Mouse (Mus musculus): ENCODE data around the gene Hivep1. TPM values are rescaled to one million over a fixed set of nuclear protein-coding genes. Genes with fewer than 3 reads are reported as not detected.

Hivep1 gene
- polyA plus RNA-seq, 1 experiment from 2014 or later = 4.1 TPM

- 70% methylated on average over 5 of the region's 5 CpGs for WGBS
- Histone ChIP-seq H3K27ac (ENCODE audit: low read length) (no peak overlapping the region), H3K9ac (ENCODE audit: low read length) (no peak overlapping the region), H3K4me1 (ENCODE audit: control insufficient read depth, insufficient read depth, low read length) (peaks cover 20% of the 10 kb centered on the region), H3K36me3 (ENCODE audit: control insufficient read depth, insufficient read depth) (no peaks in the 10 kb centered on the region), H3K4me2 (ENCODE audit: low read depth, low read length) (no peak overlapping the region), H3K9me3 (replicated peaks; ENCODE audit: control insufficient read depth, low read length) (no peaks in the 10 kb centered on the region), H3K27me3 (ENCODE audit: control insufficient read depth, insufficient read depth, low read length) (no peaks in the 10 kb centered on the region), H3K4me3 (ENCODE audit: low read length) (no peak overlapping the region)
- ATAC-seq (replicated peaks; ENCODE audit: extremely low read depth, insufficient read depth, low FRiP score) = no peak
Measured at GRCm38 (mm10) chr13:42090751-42091150, 38.9 kb downstream of the Hivep1 start.

- Histone ChIP-seq H3K27ac (ENCODE audit: low read length) (peak overlapping the region; percentile 17), H3K27me3 (ENCODE audit: control insufficient read depth, insufficient read depth, low read length) (no peaks in the 10 kb centered on the region), H3K9me3 (replicated peaks; ENCODE audit: control insufficient read depth, low read length) (no peaks in the 10 kb centered on the region), H3K9ac (ENCODE audit: low read length) (no peak overlapping the region), H3K36me3 (ENCODE audit: control insufficient read depth, insufficient read depth) (no peaks in the 10 kb centered on the region), H3K4me2 (ENCODE audit: low read depth, low read length) (no peak overlapping the region), H3K4me3 (ENCODE audit: low read length) (no peak overlapping the region), H3K4me1 (ENCODE audit: control insufficient read depth, insufficient read depth, low read length) (peaks cover 31% of the 10 kb centered on the region)
- no peak; the same call in 1 of the 2 replicates for ATAC-seq (replicated peaks; ENCODE audit: extremely low read depth, insufficient read depth, low FRiP score)
- WGBS = 47% methylated on average over 8 of the region's 8 CpGs
Measured at GRCm38 (mm10) chr13:42092392-42093139, 40.7 kb downstream of the Hivep1 start.

- Histone ChIP-seq H3K9me3 (replicated peaks; ENCODE audit: control insufficient read depth, low read length) (peaks cover 3% of the 10 kb centered on the region; the same call in 1 of the 2 replicates), H3K36me3 (ENCODE audit: control insufficient read depth, insufficient read depth) (no peaks in the 10 kb centered on the region), H3K27me3 (ENCODE audit: control insufficient read depth, insufficient read depth, low read length) (no peaks in the 10 kb centered on the region), H3K9ac (ENCODE audit: low read length) (no peak overlapping the region), H3K27ac (ENCODE audit: low read length) (no peak overlapping the region), H3K4me1 (ENCODE audit: control insufficient read depth, insufficient read depth, low read length) (peaks cover 31% of the 10 kb centered on the region), H3K4me2 (ENCODE audit: low read depth, low read length) (no peak overlapping the region), H3K4me3 (ENCODE audit: low read length) (no peak overlapping the region)
- ATAC-seq (replicated peaks; ENCODE audit: extremely low read depth, insufficient read depth, low FRiP score) = no peak
- 62% methylated on average over 12 of the region's 12 CpGs for WGBS
Measured at GRCm38 (mm10) chr13:42093268-42094042, 41.6 kb downstream of the Hivep1 start.

GRCm38 (mm10) chr13:42095826-42096515 is 44.1 kb downstream of the Hivep1 start:
- Histone ChIP-seq H3K9me3 (replicated peaks; ENCODE audit: control insufficient read depth, low read length) (peaks cover 5% of the 10 kb centered on the region; the same call in 1 of the 2 replicates), H3K4me2 (ENCODE audit: low read depth, low read length) (peak overlapping the region; percentile 45), H3K4me1 (ENCODE audit: control insufficient read depth, insufficient read depth, low read length) (peaks cover 32% of the 10 kb centered on the region), H3K27ac (ENCODE audit: low read length) (peak overlapping the region; percentile 74), H3K9ac (ENCODE audit: low read length) (peak overlapping the region; percentile 58), H3K36me3 (ENCODE audit: control insufficient read depth, insufficient read depth) (no peaks in the 10 kb centered on the region), H3K27me3 (ENCODE audit: control insufficient read depth, insufficient read depth, low read length) (no peaks in the 10 kb centered on the region), H3K4me3 (ENCODE audit: low read length) (no peak overlapping the region)
- peak; percentile 80 for ATAC-seq (replicated peaks; ENCODE audit: extremely low read depth, insufficient read depth, low FRiP score)
- 43% methylated on average over 10 of the region's 10 CpGs for WGBS

GRCm38 (mm10) chr13:42097109-42097508 is 45.3 kb downstream of the Hivep1 start:
- no peak overlapping the region for H3K27ac ChIP-seq (ENCODE audit: low read length)
- ATAC-seq (replicated peaks; ENCODE audit: extremely low read depth, insufficient read depth, low FRiP score) = no peak

GRCm38 (mm10) chr13:42098522-42098921 is 46.7 kb downstream of the Hivep1 start:
- Histone ChIP-seq H3K9me3 (replicated peaks; ENCODE audit: control insufficient read depth, low read length) (peaks cover 5% of the 10 kb centered on the region; the same call in 1 of the 2 replicates), H3K4me3 (ENCODE audit: low read length) (no peak overlapping the region), H3K27me3 (ENCODE audit: control insufficient read depth, insufficient read depth, low read length) (no peaks in the 10 kb centered on the region), H3K4me2 (ENCODE audit: low read depth, low read length) (no peak overlapping the region), H3K9ac (ENCODE audit: low read length) (no peak overlapping the region), H3K4me1 (ENCODE audit: control insufficient read depth, insufficient read depth, low read length) (peaks cover 43% of the 10 kb centered on the region), H3K27ac (ENCODE audit: low read length) (no peak overlapping the region), H3K36me3 (ENCODE audit: control insufficient read depth, insufficient read depth) (no peaks in the 10 kb centered on the region)
- 96% methylated on average over 1 of the region's 1 CpGs for WGBS
- ATAC-seq (replicated peaks; ENCODE audit: extremely low read depth, insufficient read depth, low FRiP score) = no peak

More at GRCm38 (mm10) chr13:42097109-42097508, 45.3 kb downstream of the Hivep1 start:
- peaks cover 39% of the 10 kb centered on the region for H3K4me1 ChIP-seq (ENCODE audit: control insufficient read depth, insufficient read depth, low read length)
- H3K4me3 ChIP-seq (ENCODE audit: low read length) = no peak overlapping the region
- no peak overlapping the region for H3K4me2 ChIP-seq (ENCODE audit: low read depth, low read length)
- no peak overlapping the region for H3K9ac ChIP-seq (ENCODE audit: low read length)
- no peaks in the 10 kb centered on the region for H3K27me3 ChIP-seq (ENCODE audit: control insufficient read depth, insufficient read depth, low read length)
- peaks cover 5% of the 10 kb centered on the region; the same call in 1 of the 2 replicates for H3K9me3 ChIP-seq (replicated peaks; ENCODE audit: control insufficient read depth, low read length)
- H3K36me3 ChIP-seq (ENCODE audit: control insufficient read depth, insufficient read depth) = no peaks in the 10 kb centered on the region

GRCm38 (mm10) chr13:42099523-42099922 is 47.7 kb downstream of the Hivep1 start:
- no peak overlapping the region for H3K27ac ChIP-seq (ENCODE audit: low read length)
- H3K9ac ChIP-seq (ENCODE audit: low read length) = no peak overlapping the region

GRCm38 (mm10) chr13:42101440-42102190 is 49.8 kb downstream of the Hivep1 start:
- Histone ChIP-seq H3K4me2 (ENCODE audit: low read depth, low read length) (peak overlapping the region; percentile 45), H3K36me3 (ENCODE audit: control insufficient read depth, insufficient read depth) (no peaks in the 10 kb centered on the region), H3K27me3 (ENCODE audit: control insufficient read depth, insufficient read depth, low read length) (no peaks in the 10 kb centered on the region), H3K9me3 (replicated peaks; ENCODE audit: control insufficient read depth, low read length) (peaks cover 5% of the 10 kb centered on the region; the same call in 1 of the 2 replicates), H3K9ac (ENCODE audit: low read length) (peak overlapping the region; percentile 44), H3K4me3 (ENCODE audit: low read length) (peak overlapping the region; percentile 13; the same call in 1 of the 2 replicates), H3K27ac (ENCODE audit: low read length) (peak overlapping the region; percentile 67), H3K4me1 (ENCODE audit: control insufficient read depth, insufficient read depth, low read length) (peaks cover 29% of the 10 kb centered on the region)
- 21% methylated on average over 13 of the region's 13 CpGs for WGBS
- peak; percentile 73 for ATAC-seq (replicated peaks; ENCODE audit: extremely low read depth, insufficient read depth, low FRiP score)

More at GRCm38 (mm10) chr13:42099523-42099922, 47.7 kb downstream of the Hivep1 start:
- Histone ChIP-seq H3K9me3 (replicated peaks; ENCODE audit: control insufficient read depth, low read length) (peaks cover 5% of the 10 kb centered on the region; the same call in 1 of the 2 replicates), H3K36me3 (ENCODE audit: control insufficient read depth, insufficient read depth) (no peaks in the 10 kb centered on the region), H3K4me2 (ENCODE audit: low read depth, low read length) (no peak overlapping the region), H3K27me3 (ENCODE audit: control insufficient read depth, insufficient read depth, low read length) (no peaks in the 10 kb centered on the region), H3K4me3 (ENCODE audit: low read length) (no peak overlapping the region), H3K4me1 (ENCODE audit: control insufficient read depth, insufficient read depth, low read length) (peaks cover 39% of the 10 kb centered on the region)
- ATAC-seq (replicated peaks; ENCODE audit: extremely low read depth, insufficient read depth, low FRiP score) = no peak
- whole genome bisulfite sequencing = 83% methylated on average over 4 of the region's 4 CpGs
